ENCODE assay signal across 26 mouse cellular contexts in genomic region chr5:3695191-3695590, GRCm38 (mm10). TPM values are rescaled to one million over a fixed set of nuclear protein-coding genes. Genes with fewer than 3 reads are reported as not detected.
"Had no signal": no experiment of that assay in that cellular context is flagged by ENCODE, and none has a peak within 500 bp of the region (broad histone marks: within the 10 kb centered on the region; RNA-seq: fewer than 3 reads in every experiment).

No protein-coding gene starts in this region.

- H3K4me1 ChIP-seq: liver, embryonic 15.5 days; lung, embryonic 15.5 days; midbrain, embryonic 13.5 days; midbrain, embryonic 15.5 days; neural tube, embryonic 12.5 days had no signal

- H3K27me3 ChIP-seq: liver, embryonic 15.5 days; lung, embryonic 15.5 days; megakaryocyte, embryonic 14.5 days; midbrain, embryonic 13.5 days; midbrain, embryonic 15.5 days; neural tube, embryonic 12.5 days had no signal

- H3K27ac ChIP-seq: liver, embryonic 15.5 days; lung, embryonic 15.5 days; macrophage; midbrain, embryonic 13.5 days; midbrain, embryonic 15.5 days; neural tube, embryonic 12.5 days had no signal

- DNase-seq: liver, postnatal 0 days; lung, adult 2 months; lung, postnatal 14 days; lung, postnatal 36 days; right cerebral cortex, postnatal 14 days; spleen, adult 18-20 months; thymus, adult 18-20 months; thymus, postnatal 14 days; thymus, postnatal 36 days had no signal

- H3K4me3 ChIP-seq: liver, embryonic 15.5 days; lung, embryonic 15.5 days; megakaryocyte, embryonic 14.5 days; midbrain, embryonic 13.5 days; midbrain, embryonic 15.5 days; neural tube, embryonic 12.5 days had no signal

RNA-seq across cellular contexts. Expression of gene Tmbim7, which starts 44.2 kb away (rescaled TPM):
- total RNA-seq: megakaryocyte progenitor cell, adult 5-6 weeks; midbrain, postnatal 0 days; monocyte, adult 5-6 weeks; neutrophil, adult 5-6 weeks had no signal
- polyA plus RNA-seq: liver, embryonic 15.5 days; liver, postnatal 0 days; lung, adult 2 months; lung, embryonic 15.5 days; lung, postnatal 0 days; macrophage; midbrain, embryonic 11.5 days; midbrain, embryonic 13.5 days; midbrain, embryonic 15.5 days; midbrain, postnatal 0 days; neural tube, embryonic 12.5 days; neural tube, embryonic 14.5 days; stomach, embryonic 14.5 days; stomach, embryonic 16.5 days; thymus, postnatal 0 days had no signal
